Mouse (Mus musculus) liver, adult 2 months (tissue): Measurements from ENCODE around the gene Ddost. TPM values are rescaled to one million over a fixed set of nuclear protein-coding genes. Genes with fewer than 3 reads are reported as not detected.

Experiments
- DNase-seq: peaks from one replicate; pipeline ENCODE4 v3.0.0-alpha.2; 2011; ENCODE audit warnings: low read depth, low spot score; ENCODE audit errors: extremely low read depth
- H3K27ac ChIP-seq: fragments of 200-500 bp; replicated peaks from 2 replicates; pipeline ENCODE4 v1.5.1; 2012; ENCODE audit warnings: low read depth, mild to moderate bottlenecking, control low read depth, inconsistent platforms, low read length; ENCODE audit not compliant: insufficient read depth
- H3K27me3 ChIP-seq: fragments of 200-500 bp; 2 replicates; pipeline ENCODE4 v1.6.1; 2012; ENCODE audit warnings: mild to moderate bottlenecking, moderate library complexity, low read length, inconsistent platforms; ENCODE audit not compliant: control insufficient read depth, insufficient read depth
- H3K36me3 ChIP-seq: fragments of 200-500 bp; 2 replicates; pipeline ENCODE4 v1.6.1; 2012; ENCODE audit warnings: low read length, inconsistent platforms; ENCODE audit not compliant: control insufficient read depth, insufficient read depth
- H3K4me1 ChIP-seq: fragments of 200-500 bp; 2 replicates; pipeline ENCODE4 v1.6.1; 2011; ENCODE audit warnings: low read length; ENCODE audit not compliant: control insufficient read depth, insufficient read depth
- H3K4me3 ChIP-seq: fragments of 200-500 bp; 2 replicates; pipeline ENCODE4 v1.5.1; 2011; ENCODE audit warnings: low read depth, mild to moderate bottlenecking, control low read depth, low read length, moderate library complexity; ENCODE audit not compliant: insufficient read depth
- H3K79me2 ChIP-seq: fragments of 200-500 bp; 2 replicates; pipeline ENCODE4 v1.6.1; 2012; ENCODE audit warnings: inconsistent platforms, mild to moderate bottlenecking, low read length, moderate library complexity; ENCODE audit not compliant: control insufficient read depth, insufficient read depth
- H3K9ac ChIP-seq: fragments of 200-500 bp; 2 replicates; pipeline ENCODE4 v1.6.1; 2012; ENCODE audit warnings: low read depth, mild to moderate bottlenecking, control low read depth, inconsistent platforms, low read length
- CTCF ChIP-seq: fragments of 200-500 bp; IDR thresholded peaks from 2 replicates; pipeline ENCODE4 v1.5.1; 2011; ENCODE audit warnings: low read depth, low read length, control low read depth
- POLR2A ChIP-seq: fragments of 200-500 bp; IDR thresholded peaks from 2 replicates; pipeline ENCODE4 v1.6.1; 2011; ENCODE audit warnings: low read length, control low read depth; ENCODE audit not compliant: insufficient read depth; ENCODE audit errors: extremely low read depth
- WGBS: fragments of 180-500 bp; shearing (Covaris S2); methylation state at CpG from one replicate; pipeline ENCODE4 v1.1.7; 2018; 5-methylcytosine and 5-hydroxymethylcytosine counted together
- polyA plus RNA-seq: library from polyadenylated mRNA; depleted of rRNA; stranded (reverse); fragments of >200 nt; gene quantifications from 2 replicates; pipeline ENCODE4 v1.2.3, GENCODE M21; 2012
- total RNA-seq: library from RNA; depleted of rRNA; stranded (reverse); fragments of >200 nt; gene quantifications from 2 replicates; pipeline ENCODE4 v1.2.3, GENCODE M21; 2014

Ddost gene
- total and polyA plus RNA-seq, 2 experiments = 93.9 to 145 TPM

DNA sequence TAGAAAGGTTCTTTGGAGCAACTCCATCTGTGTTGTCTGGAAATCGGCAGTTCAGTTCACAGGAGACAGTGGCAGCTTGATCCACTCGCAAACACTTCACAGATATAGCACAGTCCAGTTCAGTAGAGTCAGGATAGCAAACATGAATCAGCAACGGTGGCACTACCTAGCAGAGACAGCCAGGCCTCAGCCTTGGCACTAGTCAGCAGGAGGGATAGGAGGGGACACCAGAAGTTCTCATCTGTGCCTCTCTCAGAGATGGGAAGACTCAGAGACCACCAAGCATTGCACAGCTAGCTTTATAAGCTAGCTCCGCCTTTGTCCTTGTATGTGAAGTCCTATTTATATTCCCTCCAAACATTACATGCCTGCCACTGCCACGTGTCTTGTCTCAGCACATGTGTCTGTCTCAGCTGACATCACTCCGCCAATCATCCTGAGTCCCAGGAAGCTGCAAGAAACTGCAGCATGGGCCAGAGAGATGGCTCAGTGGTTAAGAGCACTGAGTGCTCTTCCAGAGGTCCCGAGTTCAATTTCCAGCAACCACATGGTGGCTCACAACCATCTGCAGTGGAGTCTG is 23.5 kb downstream of the Ddost start:
- Histone ChIP-seq H3K9ac (0 out of 2 replicates have a peak overlapping the region, but pooled peaks have one; percentile 12), H3K79me2 (no peaks in the 10 kb centered on the region), H3K27ac (no peak overlapping the region; the same call in 1 of the 2 replicates), H3K4me1 (peaks cover 13% of the 10 kb centered on the region), H3K36me3 (no peaks in the 10 kb centered on the region), H3K4me3 (peak overlapping the region; percentile 12; the same call in 1 of the 2 replicates), H3K27me3 (no peaks in the 10 kb centered on the region)
- no peak for DNase-seq
- 66% methylated on average over 7 of the region's 7 CpGs for WGBS
- no peak for TF ChIP-seq POLR2A
- TF ChIP-seq CTCF = no peak

DNA sequence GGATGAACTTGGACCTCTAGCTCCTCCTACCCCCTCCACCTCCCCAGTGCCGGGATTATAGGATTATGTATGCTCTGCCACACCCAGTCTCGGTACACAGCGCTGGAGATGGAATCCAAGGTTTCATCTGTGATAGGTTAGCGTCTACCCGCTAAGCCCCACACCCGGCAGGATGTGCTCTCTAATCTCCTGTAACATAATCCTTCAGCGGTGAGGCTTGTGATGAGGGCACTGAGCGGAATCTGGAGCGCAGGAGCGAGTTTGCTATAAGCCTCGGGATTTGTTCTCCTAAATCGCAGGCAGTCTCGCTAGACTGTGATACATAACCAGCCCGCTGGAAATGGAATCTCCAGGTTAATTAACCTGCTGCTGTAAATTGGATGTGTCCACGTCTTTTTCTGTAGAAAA is 25.7 kb downstream of the Ddost start:
- TF ChIP-seq POLR2A (no peak), CTCF (no peak)
- Histone ChIP-seq H3K27me3 (no peaks in the 10 kb centered on the region), H3K36me3 (no peaks in the 10 kb centered on the region), H3K4me3 (no peak overlapping the region), H3K4me1 (0 out of 2 replicates have a peak, but pooled peaks cover 3% of the 10 kb centered on the region), H3K27ac (no peak overlapping the region), H3K9ac (no peak overlapping the region), H3K79me2 (no peaks in the 10 kb centered on the region)
- DNase-seq = no peak
- 38% methylated on average over 15 of the region's 15 CpGs for WGBS

DNA sequence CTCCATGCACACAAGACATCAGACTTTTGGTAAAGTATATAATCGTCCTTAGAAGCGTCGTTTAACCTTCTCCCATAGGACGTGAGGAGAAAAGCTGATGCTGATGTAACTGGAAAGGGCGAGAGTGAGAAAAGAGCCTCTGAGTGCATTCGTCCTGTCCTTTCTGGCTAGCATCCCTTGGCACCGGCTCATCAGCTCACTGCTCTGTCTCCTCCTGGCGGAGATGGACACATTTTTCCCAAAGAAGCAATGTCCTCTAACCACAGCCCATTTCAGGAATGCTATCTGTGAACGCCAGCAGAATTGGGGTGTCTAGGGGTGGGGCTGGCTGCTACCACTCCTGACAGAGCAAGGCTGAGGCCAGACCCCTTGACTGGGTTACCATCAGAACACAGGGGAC is 27.1 kb downstream of the Ddost start:
- no peaks in the 10 kb centered on the region for H3K27me3 ChIP-seq
- 0 out of 2 replicates have a peak, but pooled peaks cover 2% of the 10 kb centered on the region for H3K4me1 ChIP-seq
- no peak overlapping the region for H3K9ac ChIP-seq
- no peak for DNase-seq
- WGBS = 77% methylated on average over 9 of the region's 9 CpGs
- H3K36me3 ChIP-seq = no peaks in the 10 kb centered on the region
- H3K4me3 ChIP-seq = no peak overlapping the region
- no peak for TF ChIP-seq POLR2A
- H3K79me2 ChIP-seq = no peaks in the 10 kb centered on the region
- H3K27ac ChIP-seq = no peak overlapping the region

- H3K79me2 ChIP-seq = no peaks in the 10 kb centered on the region
- DNase-seq = no peak
- WGBS = 90% methylated on average over 4 of the region's 4 CpGs
- H3K9ac ChIP-seq = no peak overlapping the region
- H3K4me1 ChIP-seq = peaks cover 11% of the 10 kb centered on the region
- no peak overlapping the region for H3K27ac ChIP-seq
- TF ChIP-seq CTCF = no peak
- no peak for TF ChIP-seq POLR2A
- no peaks in the 10 kb centered on the region for H3K27me3 ChIP-seq
- no peak overlapping the region for H3K4me3 ChIP-seq
- H3K36me3 ChIP-seq = no peaks in the 10 kb centered on the region
Observed at GRCm38 (mm10) chr4:138333135-138333534, 28.6 kb downstream of the Ddost start.

DNA sequence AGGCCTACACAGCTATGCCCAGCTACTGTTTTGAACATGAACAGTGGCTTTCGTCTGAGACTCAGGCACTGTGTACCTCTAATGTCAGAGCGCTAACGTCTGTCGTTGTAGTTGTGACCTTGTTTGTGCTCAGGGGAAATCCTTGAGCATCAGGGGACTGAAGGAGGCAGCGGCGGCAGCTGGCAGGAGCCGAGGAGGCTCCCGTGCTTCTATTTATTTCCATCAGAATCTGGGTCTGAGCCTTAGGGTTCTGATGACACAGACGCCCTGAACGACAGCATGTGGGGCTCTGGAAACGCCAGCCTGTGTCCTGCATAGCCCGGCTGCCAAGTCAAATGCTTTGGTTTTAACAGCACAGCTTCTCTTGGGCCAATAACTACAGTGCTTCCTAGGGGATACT is 30.5 kb downstream of the Ddost start:
- H3K4me3 ChIP-seq = no peak overlapping the region
- H3K4me1 ChIP-seq = peaks cover 12% of the 10 kb centered on the region
- H3K9ac ChIP-seq = no peak overlapping the region
- no peak overlapping the region for H3K27ac ChIP-seq
- no peaks in the 10 kb centered on the region for H3K79me2 ChIP-seq
- WGBS = 83% methylated on average over 12 of the region's 12 CpGs
- TF ChIP-seq POLR2A = no peak
- TF ChIP-seq CTCF = no peak
- H3K27me3 ChIP-seq = no peaks in the 10 kb centered on the region
- no peaks in the 10 kb centered on the region for H3K36me3 ChIP-seq
- no peak for DNase-seq

DNA sequence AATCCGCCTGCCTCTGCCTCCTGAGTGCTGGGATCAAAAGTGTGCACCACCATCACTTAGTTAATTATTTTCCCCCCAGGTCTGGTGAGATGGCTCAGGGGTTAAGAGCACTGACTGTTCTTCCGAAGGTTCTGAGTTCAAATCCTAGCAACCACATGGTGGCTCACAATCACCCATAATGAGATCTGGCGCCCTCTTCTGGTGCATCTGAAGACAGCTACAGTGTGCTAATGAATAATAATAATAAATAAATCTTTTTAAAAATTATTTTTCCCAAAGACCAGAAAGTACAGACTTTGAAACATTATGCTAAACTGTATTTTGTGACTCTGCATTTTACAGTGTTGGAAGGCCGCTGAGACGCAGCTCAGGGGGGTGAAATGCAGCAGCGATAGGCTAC is 31.1 kb downstream of the Ddost start:
- WGBS = 90% methylated on average over 6 of the region's 6 CpGs

More for the DNA sequence above, 31.1 kb downstream of the Ddost start:
- Histone ChIP-seq H3K4me1 (peaks cover 12% of the 10 kb centered on the region), H3K4me3 (no peak overlapping the region), H3K27me3 (no peaks in the 10 kb centered on the region), H3K27ac (no peak overlapping the region), H3K9ac (no peak overlapping the region), H3K79me2 (no peaks in the 10 kb centered on the region), H3K36me3 (no peaks in the 10 kb centered on the region)
- DNase-seq = no peak
- TF ChIP-seq POLR2A = no peak
- TF ChIP-seq CTCF = 0 out of 2 replicates have a peak, but pooled peaks have one; percentile 16
